Mouse (Mus musculus) right cerebral cortex, adult 2 months (tissue): ENCODE measurements around the gene Eml3.

ENCODE experiments used
- DNase-seq, 2 experiments: peaks; one replicate each; pipeline ENCODE4 v3.0.0; 2021 to 2022; ENCODE audit warnings: low spot score in 2 of 2

Gene Eml3

DNA sequence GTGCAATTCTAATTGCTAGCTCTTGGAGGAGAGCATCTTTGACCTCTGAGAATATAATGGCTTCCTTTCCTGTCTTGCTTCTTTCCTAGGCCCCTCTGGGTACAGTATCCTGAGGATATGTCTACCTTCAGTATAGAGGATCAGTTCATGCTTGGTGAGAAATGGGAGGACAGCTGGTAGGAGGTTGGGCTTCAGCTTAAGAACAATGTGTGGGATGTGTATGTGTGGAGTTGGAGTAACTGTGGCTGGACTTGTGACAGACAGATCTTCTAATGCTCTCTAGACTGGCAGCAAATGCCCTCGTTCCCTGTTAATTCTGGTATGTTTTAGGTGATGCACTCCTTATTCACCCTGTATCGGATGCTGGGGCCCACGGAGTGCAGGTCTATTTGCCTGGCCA is 15.1 kb upstream of the Eml3 start:
- peak; percentile 44 to 49 for DNase-seq

DNA sequence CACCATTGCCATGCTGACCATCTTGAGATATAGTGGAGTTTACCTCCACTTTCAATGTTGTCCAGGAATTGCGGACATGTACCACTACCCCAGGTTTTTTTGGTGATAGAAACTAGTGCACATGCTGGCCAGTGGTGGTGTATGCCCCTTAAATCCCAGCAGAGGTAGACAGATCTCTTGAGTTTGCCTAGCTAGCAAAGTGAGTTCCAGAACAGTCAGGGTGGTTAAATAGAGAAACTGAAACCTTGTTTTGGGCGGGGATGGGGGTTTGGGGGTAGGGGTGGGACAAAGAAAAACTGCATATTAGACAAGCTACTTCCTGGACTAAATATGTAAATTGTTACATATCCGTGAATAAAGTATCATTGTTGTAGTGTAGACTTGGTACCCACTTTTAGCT is 10.4 kb upstream of the Eml3 start:
- no peak for DNase-seq

DNA sequence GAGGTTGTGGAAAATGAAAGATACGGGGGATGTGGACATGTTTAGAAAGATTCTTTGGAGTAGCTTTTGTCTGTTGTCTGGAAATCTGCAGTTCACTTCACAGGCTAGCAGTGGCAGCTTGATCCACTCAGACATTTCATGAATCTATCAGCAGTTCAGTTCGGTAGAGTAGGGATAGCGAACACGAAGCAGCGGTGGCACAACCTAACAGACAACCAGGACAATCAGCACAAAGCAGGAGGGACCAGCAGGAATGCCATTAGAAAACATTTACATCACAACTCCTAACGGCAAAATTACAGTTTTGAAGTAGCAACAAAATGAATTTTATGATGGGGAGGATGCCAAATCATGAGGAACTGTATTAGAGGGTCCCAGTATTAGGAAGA is 9.7 kb upstream of the Eml3 start:
- no peak for DNase-seq

DNA sequence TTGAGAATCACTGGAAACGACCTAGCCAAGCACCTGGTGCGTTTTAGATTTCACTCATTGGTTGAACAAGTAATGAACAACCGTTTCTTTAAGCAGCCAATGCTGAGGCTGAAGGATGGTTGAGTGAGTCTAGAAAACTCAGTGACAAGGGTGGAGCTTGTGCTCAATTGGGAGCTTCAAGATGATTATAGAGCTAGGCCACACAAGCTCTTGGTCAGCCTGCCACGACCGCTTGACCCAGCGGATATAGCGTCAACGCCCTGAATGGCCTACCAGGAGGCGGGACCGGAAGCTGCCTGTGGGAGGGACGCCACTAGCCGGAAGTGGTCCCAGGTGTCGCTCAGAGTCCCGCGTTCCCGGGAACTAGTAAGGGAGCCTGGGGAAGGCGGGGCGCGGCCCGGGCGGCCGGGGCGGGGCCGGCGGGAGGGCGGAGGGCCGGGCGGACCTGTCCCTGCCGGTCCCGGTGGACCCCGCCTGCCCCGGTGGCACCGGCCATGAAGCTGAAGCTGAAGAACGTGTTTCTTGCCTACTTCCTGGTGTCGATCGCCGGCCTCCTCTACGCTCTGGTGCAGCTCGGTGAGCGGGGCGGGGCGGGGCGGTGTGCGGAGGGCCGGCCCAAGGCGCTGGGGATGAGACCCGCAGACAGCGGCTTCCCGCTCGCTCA is 9.1 kb upstream of the Eml3 start, which contains the start of gene B3gat3:
Gene B3gat3, plus strand, starts transcription at position 302 of the 664 bp plus-strand sequence.
- peak; percentile 93 to 97 for DNase-seq

DNA sequence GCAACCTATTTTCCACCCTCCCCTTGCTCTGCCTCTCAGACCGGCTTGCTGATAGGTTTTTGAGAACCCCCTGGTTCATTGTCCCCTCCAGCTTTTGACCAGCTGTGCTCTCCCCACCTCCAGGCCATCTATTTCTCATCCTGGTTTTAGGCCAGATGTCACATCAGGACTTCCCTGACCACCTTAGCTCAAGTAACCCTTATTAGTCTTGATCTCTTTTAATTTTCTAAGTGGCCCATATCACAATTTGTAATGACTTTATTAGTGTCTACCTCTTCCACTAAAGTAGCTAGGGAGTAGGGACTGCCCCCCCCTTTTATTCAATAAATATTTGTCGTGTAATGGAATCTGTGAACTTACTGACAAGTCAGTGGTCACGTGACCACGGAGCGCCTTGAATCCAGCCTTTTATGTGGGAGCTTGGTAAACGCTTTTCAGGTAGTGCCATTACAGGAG is 8.5 kb upstream of the Eml3 start:
- DNase-seq: no peak

DNA sequence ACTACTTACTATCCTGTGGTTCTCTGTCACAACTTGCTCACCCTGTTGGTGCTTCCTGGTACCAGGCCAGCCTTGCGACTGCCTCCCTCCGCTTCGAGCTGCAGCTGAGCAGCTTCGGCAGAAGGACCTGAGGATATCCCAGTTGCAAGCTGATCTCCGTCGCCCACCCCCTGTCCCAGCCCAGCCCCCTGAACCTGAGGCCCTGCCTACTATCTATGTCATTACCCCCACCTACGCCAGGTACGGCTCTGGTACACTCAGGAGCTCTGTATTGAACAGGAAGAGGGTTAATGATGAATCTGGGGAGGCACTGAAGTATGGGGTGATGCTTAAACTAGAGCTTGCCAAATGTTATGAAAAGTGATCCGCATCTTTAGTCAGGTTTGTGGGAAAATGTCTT is 7.6 kb upstream of the Eml3 start:
- DNase-seq: no peak

DNA sequence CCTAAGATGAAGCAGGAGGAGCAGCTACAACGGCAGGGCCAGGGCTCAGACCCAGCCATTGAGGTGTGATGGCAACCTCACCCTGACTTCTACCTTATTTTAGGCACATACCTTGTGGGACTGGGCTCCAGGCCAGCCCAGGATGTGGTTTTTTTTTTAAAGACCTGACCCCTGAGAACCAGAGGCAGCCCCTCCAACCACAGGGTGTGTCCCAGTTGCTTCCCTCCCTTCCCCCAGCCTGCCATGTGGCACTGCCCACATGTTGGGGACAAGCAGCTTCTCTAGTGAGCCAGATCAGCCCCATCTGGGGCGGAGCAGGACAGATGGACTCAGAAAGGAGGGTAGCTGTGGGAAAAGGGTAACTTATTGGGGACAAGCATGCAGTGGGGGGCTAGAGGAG is 2.6 kb upstream of the Eml3 start:
- no peak for DNase-seq

DNA sequence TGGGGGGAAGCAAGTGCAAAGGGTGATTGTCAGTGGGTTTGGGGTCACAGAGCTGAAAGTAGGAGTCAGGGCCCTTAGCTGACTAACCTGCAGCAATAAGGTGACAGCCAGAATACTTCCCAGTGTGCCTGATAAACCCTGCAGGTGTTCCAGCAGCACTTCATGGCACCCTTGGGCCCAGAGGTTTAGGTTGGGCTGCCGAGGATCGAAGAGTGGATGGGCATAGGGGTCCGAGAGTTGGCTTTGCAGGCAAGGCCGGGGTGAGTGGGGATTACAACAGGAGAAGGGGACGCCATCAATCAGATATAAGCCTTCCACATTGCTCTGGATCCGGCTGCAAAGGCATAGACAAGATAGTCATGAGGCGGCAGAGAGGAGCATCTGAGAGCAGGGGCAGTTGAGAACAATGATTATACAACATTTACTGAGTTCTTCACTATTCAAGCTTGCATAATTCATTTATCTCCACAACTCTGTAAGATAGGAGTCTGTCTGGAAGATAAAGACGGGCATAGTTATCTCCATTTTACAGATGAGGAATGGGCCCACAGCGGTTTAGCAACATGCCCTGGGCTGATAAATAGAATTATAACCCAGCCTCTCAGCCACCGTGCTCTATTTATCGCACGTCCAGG is 1.3 kb upstream of the Eml3 start:
- DNase-seq: no peak

DNA sequence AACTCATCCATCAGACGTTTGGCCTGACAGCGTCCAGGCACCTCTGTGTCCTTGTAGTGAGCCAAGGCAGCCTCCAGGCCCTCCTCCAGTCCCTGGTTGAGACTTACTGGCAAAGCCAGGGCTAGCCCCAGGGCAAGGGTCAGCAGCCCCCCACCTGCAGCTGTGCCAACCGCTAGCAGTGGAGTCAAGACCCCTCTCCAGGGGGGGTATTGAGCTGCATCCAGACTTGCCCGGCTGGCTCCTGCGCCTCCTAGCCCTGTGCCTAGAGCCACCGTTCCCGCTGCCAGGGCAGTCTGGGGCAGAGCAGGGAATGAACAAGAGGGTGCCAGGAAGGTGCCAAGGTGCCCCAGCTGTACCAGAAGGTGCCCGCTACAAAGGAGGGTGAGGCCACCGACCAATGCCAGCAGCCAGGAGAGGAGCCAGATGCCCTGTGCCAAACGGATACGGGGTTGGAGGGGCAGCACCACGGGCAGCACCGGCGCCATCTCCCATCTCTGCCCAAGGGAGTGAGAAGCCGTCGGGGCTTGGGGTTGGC is 596 bp upstream of the Eml3 start:
- DNase-seq: no peak

DNA sequence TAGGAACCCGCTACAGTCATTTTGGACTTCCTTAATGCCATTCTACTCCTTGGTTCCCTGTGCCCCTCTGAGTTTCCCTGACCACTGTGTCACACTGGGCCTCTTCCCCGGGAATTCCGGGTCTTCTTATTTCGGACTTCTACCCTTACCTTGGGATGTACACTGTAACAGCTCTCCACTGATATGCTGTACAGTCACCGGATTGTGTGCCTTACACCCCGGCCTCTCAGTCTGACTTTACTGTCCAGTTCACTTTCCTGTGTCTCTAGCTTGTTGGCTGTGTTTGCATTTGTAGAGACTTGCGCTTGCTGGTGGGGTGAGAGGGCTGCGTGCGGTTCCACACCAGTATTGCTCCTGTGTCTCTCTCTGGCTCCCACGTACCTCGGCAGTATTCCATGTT is 765 bp downstream of the Eml3 start:
- DNase-seq: no peak

DNA sequence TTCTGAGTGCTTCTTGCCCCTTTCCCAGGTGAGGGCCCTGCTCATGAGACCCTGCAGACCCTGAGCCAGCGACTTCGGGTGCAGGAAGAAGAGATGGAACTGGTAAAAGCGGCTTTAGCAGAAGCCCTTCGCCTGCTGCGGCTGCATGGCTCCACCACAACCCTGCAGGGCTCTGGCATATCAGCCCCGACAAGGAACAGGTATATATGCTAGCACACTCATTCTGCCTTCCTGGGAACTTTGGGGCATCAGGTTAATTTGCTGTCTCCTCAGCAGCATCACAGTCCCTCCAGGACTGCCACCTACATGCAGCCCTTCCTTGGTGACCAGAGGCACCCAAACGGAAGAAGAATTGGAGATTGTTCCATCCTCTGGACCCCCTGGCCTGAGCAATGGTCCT is 1.4 kb downstream of the Eml3 start:
- DNase-seq: no peak

DNA sequence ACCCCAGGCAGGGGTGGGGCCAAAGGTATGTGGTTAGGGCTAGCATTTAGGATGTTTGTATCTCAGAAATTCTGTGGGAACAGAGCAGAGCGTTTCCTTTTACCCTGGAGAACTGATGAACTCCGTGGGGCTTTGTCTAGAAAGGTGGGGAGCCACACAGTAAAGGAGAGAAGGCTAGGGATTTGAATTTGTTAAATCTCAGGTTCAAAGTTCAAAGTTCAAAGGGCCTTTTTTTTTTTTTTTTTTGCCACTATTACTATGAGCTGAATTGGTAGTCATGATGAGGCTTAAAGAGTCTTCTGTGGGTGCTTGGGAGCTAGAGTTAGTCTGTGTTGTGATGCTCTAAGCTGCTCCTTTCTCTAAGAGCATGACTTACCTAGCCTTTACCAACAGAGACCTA is 7.4 kb downstream of the Eml3 start:
- DNase-seq: no peak

DNA sequence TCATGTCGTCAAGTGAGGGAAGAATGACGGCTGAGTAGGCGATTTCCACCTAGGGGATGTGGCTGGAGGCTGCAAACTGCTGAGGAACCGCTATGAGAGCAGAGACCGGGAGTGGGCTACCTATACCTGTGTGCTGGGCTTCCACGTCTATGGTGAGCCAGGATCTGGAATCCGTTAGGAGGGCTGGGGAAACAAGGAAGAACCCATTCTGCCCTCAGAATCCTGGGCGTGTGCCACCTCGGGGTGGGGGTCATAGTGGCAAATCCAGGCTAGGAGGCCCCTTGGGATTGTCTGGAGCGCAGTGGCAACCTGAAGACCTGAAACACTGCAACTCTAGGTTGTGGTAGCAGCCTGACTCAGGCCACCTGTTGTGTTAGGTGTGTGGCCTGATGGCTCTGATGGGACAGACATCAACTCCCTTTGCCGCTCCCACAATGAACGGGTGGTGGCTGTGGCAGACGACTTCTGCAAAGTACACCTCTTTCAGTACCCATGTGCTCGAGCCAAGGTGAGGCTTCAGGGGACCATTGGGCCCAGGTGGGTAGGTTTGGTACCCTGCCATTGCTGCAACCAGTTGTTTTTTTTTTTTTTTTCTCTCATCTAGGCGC is 11.3 kb downstream of the Eml3 start:
- no peak for DNase-seq

DNA sequence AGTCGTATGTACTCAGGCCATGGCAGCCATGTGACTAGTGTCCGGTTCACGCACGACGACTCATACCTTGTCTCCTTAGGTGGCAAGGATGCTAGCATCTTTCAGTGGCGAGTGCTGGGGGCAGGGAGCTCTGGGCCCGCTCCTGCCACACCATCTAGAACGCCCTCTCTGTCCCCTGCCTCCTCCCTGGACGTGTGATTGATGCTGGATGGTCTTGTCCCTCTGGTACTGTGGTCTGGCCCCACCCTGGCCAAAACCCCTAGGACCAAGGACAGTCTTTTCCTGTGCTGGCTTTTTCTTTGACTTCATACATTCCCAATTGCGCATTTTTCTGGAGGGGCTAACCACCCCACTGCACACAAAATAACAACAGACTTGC is 11.8 kb downstream of the Eml3 start:
- no peak for DNase-seq

DNA sequence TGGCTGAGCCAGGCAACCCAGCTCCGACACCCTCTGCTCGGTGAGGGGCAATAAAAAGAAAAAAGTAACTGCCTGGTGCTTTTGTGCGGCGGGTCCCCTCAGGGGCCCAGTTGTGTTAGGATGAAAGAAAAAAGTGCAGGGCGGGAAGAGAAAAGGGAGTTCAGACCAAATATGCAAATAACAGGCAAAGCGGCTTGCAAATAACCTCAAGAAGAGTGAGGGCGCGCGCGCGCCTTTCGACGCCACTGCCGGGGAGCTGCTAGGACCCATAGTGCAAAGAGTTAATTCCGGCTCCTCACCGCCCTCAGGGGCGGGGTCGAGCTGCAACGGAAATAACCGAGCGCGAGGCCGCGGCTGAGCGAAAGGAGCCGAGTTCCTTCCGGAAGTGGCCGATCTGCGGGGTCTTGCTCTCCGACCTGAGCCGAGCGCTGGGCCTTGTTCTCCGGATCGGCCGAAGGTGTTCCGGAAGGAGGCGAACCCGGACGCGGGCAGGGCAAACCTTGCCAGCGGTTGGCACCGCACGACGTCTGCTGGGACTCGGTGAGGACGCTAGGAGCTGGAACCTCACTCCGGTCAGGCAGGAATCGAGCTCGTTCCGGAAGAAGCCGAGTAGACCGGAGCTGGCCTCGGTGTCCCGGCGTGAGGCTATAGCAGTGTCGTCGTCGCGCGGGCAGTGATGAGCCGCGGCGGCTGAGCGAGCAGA is 12.3 kb downstream of the Eml3 start, which contains the start of gene Mta2:
Gene Mta2, plus strand, starts transcription at position 361 of the 703 bp plus-strand sequence.
- peak; percentile 93 to 94 for DNase-seq

DNA sequence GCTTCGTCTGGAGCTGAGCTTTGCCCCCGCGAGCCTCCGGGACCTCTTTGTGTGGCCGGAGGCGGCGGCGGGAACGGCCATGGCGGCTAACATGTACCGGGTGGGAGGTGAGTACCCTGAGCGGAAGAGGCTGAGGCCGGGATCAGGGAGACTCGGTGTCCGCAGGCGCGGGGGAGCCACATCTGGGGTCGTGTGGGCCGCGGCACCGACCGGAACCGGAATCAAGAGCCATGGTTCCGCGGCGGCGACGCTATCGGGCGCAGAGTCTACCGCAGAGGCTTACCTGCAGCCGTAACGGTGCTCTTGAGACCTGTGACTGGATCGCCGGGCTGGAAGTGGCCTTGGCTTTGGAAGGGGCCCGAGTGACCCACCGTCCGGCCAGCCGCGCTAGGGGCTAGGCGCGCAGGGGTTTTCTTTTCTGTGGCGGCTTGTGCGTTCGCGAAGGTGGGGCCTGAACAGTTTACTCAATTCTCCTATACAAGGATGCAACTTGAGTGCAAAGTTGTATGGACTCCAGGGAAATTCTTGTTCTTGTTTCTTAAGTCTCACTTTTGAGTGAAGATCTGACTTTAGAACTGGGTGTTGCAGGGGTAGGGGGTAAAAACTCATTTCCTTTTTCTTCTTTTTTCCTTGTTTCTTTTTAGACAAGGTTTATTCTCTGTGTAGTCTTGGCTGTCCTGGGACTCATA is 13.1 kb downstream of the Eml3 start:
- peak; percentile 54 to 59 for DNase-seq

DNA sequence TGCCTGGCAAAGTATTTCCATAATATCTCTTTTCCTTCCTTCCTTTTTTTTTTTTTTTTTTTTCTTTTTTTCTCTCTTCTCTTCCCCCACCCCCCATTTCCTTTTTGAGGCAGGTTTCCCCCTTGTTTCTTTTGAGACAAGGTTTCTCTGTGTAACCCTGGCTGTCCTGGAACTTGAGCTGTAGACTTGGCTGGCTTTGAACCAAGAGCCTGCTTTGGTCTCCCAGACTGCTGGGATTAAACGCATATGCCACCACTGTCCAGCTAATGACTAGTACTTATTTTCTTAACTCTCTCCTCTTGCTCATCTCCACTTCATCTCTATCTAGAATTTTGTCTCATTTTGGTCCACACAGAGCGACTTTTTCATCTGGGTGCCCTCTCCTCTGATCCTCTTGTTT is 13.7 kb downstream of the Eml3 start:
- no peak for DNase-seq

DNA sequence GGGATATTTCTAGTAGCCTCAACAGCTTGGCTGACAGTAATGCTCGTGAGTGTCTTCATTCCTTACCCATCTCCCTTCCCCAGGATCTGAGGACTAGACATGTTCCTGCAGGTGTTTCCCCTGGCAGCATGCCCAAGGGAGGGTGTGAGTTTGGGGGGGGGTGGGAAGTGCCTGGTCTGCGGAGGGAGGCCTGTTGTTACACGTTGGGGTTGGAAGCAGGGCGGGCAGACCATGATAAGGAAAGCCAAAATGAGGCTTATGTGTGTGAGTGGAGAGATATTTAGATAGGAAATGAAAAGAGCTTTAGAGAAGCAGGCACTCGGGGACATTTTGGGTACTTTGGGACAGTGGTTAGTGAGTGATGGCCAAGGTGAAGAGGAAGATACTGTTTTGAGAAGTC is 14.7 kb downstream of the Eml3 start:
- no peak for DNase-seq

DNA sequence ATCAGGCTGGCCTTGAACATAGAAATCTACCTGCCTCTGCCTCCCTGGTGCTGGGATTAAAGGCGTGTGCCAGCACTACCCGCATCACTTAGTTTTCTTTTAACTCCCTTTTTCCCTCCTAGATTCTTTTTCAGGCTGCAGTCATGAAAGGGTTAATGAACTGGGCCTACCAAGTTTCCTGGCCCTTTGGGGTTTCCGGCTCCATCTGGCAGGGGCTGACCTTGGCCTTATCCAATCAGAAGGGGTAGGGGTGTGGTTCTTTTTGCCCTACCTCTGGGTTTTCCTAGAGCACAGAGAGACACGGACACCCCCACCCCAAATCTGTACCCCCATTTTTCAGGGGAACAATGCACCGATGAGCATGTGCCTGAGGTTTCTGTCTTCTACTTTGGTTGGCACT is 15.4 kb downstream of the Eml3 start:
- DNase-seq: no peak

DNA sequence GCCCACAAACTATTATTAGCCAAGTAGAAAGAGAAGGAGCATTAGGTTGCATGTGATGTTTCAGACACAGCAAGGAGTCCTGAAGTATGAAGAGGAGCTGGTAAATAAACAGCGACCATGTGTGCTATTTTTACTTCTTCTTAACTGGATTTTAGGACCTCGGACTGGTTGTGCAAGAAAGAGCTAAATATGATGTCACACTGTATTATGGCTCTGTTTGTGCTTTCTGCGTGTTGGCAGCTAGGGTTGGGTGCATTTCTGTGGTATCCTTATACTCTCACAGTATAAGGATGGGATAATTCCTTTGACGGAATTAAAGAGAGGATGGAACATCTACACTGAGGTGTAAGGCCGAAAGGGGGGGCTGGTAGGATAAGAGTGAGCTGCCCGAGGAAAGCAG is 15.9 kb downstream of the Eml3 start:
- no peak for DNase-seq

DNA sequence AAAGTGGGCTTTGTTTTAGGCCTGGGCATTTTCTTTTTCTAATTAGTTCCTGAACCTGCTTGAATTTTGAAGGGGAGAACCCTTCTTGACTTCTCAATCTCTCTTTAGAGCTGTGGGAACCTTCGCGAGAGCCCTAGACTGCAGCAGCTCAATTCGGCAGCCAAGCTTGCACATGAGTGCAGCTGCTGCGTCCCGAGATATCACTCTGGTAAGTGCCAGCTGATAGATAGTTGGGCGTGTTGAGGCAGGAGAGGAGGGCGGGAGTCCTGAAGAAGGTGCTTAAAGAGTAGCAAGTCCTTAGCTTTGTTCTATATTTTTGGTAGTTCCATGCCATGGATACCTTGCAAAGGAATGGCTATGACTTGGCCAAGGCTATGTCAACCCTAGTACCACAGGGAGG is 17.6 kb downstream of the Eml3 start:
- DNase-seq: no peak

DNA sequence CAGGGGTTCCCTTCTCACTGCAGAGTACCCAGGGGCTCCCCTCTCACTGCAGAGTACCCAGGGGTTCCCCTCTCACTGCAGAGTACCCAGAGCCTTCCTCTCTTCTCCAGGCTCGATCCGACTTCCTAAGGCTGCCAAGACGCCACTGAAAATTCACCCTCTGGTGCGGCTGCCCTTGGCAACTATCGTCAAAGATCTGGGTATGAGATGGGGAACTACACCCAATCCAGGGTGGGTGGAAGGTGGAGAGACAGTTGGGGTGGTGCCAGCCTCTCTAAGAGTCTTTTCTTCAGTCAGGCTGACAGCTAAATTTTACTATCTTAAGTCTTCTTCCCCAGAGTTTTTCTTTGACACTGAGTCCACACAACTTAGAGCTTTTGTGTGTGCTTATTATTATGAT is 20.8 kb downstream of the Eml3 start:
- DNase-seq: no peak
